Mouse (Mus musculus): ENCODE data around the gene Mpped2. TPM values are rescaled to one million over a fixed set of nuclear protein-coding genes. Genes with fewer than 3 reads are reported as not detected.

The Mpped2 gene
- polyA plus RNA-seq, 1 experiment, result 7.6 TPM

- H3K27me3 ChIP-seq (ENCODE audit: control insufficient read depth, insufficient read depth, low read length, poor library complexity, severe bottlenecking), result no peaks in the 10 kb centered on the region
- H3K4me3 ChIP-seq (ENCODE audit: low read depth, low read length), result no peak overlapping the region
- H3K9ac ChIP-seq (ENCODE audit: low read depth, poor library complexity, severe bottlenecking), result no peak overlapping the region
- H3K4me1 ChIP-seq (ENCODE audit: control insufficient read depth, insufficient read depth, low read length), result peaks cover 7% of the 10 kb centered on the region
- TF ChIP-seq EP300 (IDR thresholded peaks at IDR 0.05; ENCODE audit: insufficient read depth, low read depth, low read length) (no peak), POLR2A (IDR thresholded peaks at IDR 0.05; ENCODE audit: insufficient read depth, low read length) (no peak), CTCF (IDR thresholded peaks at IDR 0.05; ENCODE audit: low read depth, low read length) (no peak)
- no peak overlapping the region for H3K27ac ChIP-seq (ENCODE audit: insufficient read depth, low read length)
- no peaks in the 10 kb centered on the region for H3K36me3 ChIP-seq (ENCODE audit: control insufficient read depth, insufficient read depth, low read length, poor library complexity, severe bottlenecking)
- no peaks in the 10 kb centered on the region for H3K9me3 ChIP-seq (replicated peaks; ENCODE audit: control insufficient read depth, insufficient read depth, low read length, poor library complexity, severe bottlenecking)
Measured at GRCm38 (mm10) chr2:106711506-106711905, 18.4 kb downstream of the Mpped2 start.

GRCm38 (mm10) chr2:106713151-106713550, 20.1 kb downstream of the Mpped2 start:
- TF ChIP-seq EP300 (IDR thresholded peaks at IDR 0.05; ENCODE audit: insufficient read depth, low read depth, low read length) (no peak), CTCF (IDR thresholded peaks at IDR 0.05; ENCODE audit: low read depth, low read length) (no peak), POLR2A (IDR thresholded peaks at IDR 0.05; ENCODE audit: insufficient read depth, low read length) (no peak)
- Histone ChIP-seq H3K4me3 (ENCODE audit: low read depth, low read length) (no peak overlapping the region), H3K27ac (ENCODE audit: insufficient read depth, low read length) (no peak overlapping the region), H3K9ac (ENCODE audit: low read depth, poor library complexity, severe bottlenecking) (no peak overlapping the region), H3K36me3 (ENCODE audit: control insufficient read depth, insufficient read depth, low read length, poor library complexity, severe bottlenecking) (no peaks in the 10 kb centered on the region), H3K27me3 (ENCODE audit: control insufficient read depth, insufficient read depth, low read length, poor library complexity, severe bottlenecking) (no peaks in the 10 kb centered on the region), H3K4me1 (ENCODE audit: control insufficient read depth, insufficient read depth, low read length) (peaks cover 7% of the 10 kb centered on the region), H3K9me3 (replicated peaks; ENCODE audit: control insufficient read depth, insufficient read depth, low read length, poor library complexity, severe bottlenecking) (no peaks in the 10 kb centered on the region)

- Histone ChIP-seq H3K27me3 (ENCODE audit: control insufficient read depth, insufficient read depth, low read length, poor library complexity, severe bottlenecking) (no peaks in the 10 kb centered on the region), H3K27ac (ENCODE audit: insufficient read depth, low read length) (no peak overlapping the region), H3K4me1 (ENCODE audit: control insufficient read depth, insufficient read depth, low read length) (peaks cover 7% of the 10 kb centered on the region), H3K36me3 (ENCODE audit: control insufficient read depth, insufficient read depth, low read length, poor library complexity, severe bottlenecking) (no peaks in the 10 kb centered on the region), H3K9ac (ENCODE audit: low read depth, poor library complexity, severe bottlenecking) (no peak overlapping the region), H3K4me3 (ENCODE audit: low read depth, low read length) (no peak overlapping the region), H3K9me3 (replicated peaks; ENCODE audit: control insufficient read depth, insufficient read depth, low read length, poor library complexity, severe bottlenecking) (no peaks in the 10 kb centered on the region)
- TF ChIP-seq POLR2A (IDR thresholded peaks at IDR 0.05; ENCODE audit: insufficient read depth, low read length) (no peak), EP300 (IDR thresholded peaks at IDR 0.05; ENCODE audit: insufficient read depth, low read depth, low read length) (no peak)
Measured at GRCm38 (mm10) chr2:106715674-106716364, 22.8 kb downstream of the Mpped2 start.

- Histone ChIP-seq H3K27me3 (ENCODE audit: control insufficient read depth, insufficient read depth, low read length, poor library complexity, severe bottlenecking) (no peaks in the 10 kb centered on the region), H3K27ac (ENCODE audit: insufficient read depth, low read length) (no peak overlapping the region), H3K4me1 (ENCODE audit: control insufficient read depth, insufficient read depth, low read length) (peaks cover 6% of the 10 kb centered on the region), H3K4me3 (ENCODE audit: low read depth, low read length) (no peak overlapping the region), H3K9me3 (replicated peaks; ENCODE audit: control insufficient read depth, insufficient read depth, low read length, poor library complexity, severe bottlenecking) (no peaks in the 10 kb centered on the region), H3K36me3 (ENCODE audit: control insufficient read depth, insufficient read depth, low read length, poor library complexity, severe bottlenecking) (no peaks in the 10 kb centered on the region), H3K9ac (ENCODE audit: low read depth, poor library complexity, severe bottlenecking) (no peak overlapping the region)
- no peak for TF ChIP-seq EP300 (IDR thresholded peaks at IDR 0.05; ENCODE audit: insufficient read depth, low read depth, low read length)
- TF ChIP-seq POLR2A (IDR thresholded peaks at IDR 0.05; ENCODE audit: insufficient read depth, low read length), result no peak
- no peak for TF ChIP-seq CTCF (IDR thresholded peaks at IDR 0.05; ENCODE audit: low read depth, low read length)
Measured at GRCm38 (mm10) chr2:106716365-106716717, 23.3 kb downstream of the Mpped2 start.

- no peaks in the 10 kb centered on the region for H3K27me3 ChIP-seq (ENCODE audit: control insufficient read depth, insufficient read depth, low read length, poor library complexity, severe bottlenecking)
- H3K4me3 ChIP-seq (ENCODE audit: low read depth, low read length), result no peak overlapping the region
- peaks cover 4% of the 10 kb centered on the region for H3K4me1 ChIP-seq (ENCODE audit: control insufficient read depth, insufficient read depth, low read length)
- no peak overlapping the region for H3K9ac ChIP-seq (ENCODE audit: low read depth, poor library complexity, severe bottlenecking)
- TF ChIP-seq CTCF (IDR thresholded peaks at IDR 0.05; ENCODE audit: low read depth, low read length), result no peak
- no peak overlapping the region for H3K27ac ChIP-seq (ENCODE audit: insufficient read depth, low read length)
- no peaks in the 10 kb centered on the region for H3K36me3 ChIP-seq (ENCODE audit: control insufficient read depth, insufficient read depth, low read length, poor library complexity, severe bottlenecking)
- no peaks in the 10 kb centered on the region for H3K9me3 ChIP-seq (replicated peaks; ENCODE audit: control insufficient read depth, insufficient read depth, low read length, poor library complexity, severe bottlenecking)
Measured at GRCm38 (mm10) chr2:106718888-106719287, 25.8 kb downstream of the Mpped2 start.

- Histone ChIP-seq H3K4me3 (ENCODE audit: low read depth, low read length) (no peak overlapping the region), H3K36me3 (ENCODE audit: control insufficient read depth, insufficient read depth, low read length, poor library complexity, severe bottlenecking) (no peaks in the 10 kb centered on the region), H3K9me3 (replicated peaks; ENCODE audit: control insufficient read depth, insufficient read depth, low read length, poor library complexity, severe bottlenecking) (no peaks in the 10 kb centered on the region), H3K9ac (ENCODE audit: low read depth, poor library complexity, severe bottlenecking) (no peak overlapping the region), H3K27ac (ENCODE audit: insufficient read depth, low read length) (no peak overlapping the region), H3K27me3 (ENCODE audit: control insufficient read depth, insufficient read depth, low read length, poor library complexity, severe bottlenecking) (no peaks in the 10 kb centered on the region), H3K4me1 (ENCODE audit: control insufficient read depth, insufficient read depth, low read length) (peaks cover 4% of the 10 kb centered on the region)
- TF ChIP-seq POLR2A (IDR thresholded peaks at IDR 0.05; ENCODE audit: insufficient read depth, low read length) (no peak), CTCF (IDR thresholded peaks at IDR 0.05; ENCODE audit: low read depth, low read length) (no peak), EP300 (IDR thresholded peaks at IDR 0.05; ENCODE audit: insufficient read depth, low read depth, low read length) (no peak)
Measured at GRCm38 (mm10) chr2:106719434-106719833, 26.4 kb downstream of the Mpped2 start.
